Mouse (Mus musculus) brain, embryonic 18.5 days (tissue): ENCODE results near the gene Mynn.

ENCODE experiments used
- DNase-seq: peaks from one replicate; pipeline ENCODE4 v3.0.0-alpha.2; 2012; ENCODE audit warnings: low read depth, low spot score

The Mynn gene

DNA sequence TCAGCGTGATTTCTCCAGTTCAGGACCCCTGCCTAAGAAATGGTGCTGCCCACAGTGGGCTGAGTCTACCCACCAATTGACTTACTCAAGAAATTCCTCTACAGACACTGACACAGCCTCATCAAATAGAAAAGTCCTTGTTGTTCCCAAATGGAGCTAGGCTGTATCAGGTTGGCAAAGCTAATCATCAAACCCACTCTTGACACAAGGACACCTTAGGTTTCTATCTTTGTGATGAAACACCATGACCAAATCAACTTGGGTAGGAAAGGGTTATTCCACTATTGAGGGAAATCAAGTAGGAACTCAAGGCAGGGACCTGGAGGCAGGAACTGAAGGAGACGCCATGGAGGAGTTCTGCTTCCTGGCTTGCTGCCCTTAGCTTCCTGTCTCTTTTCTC is 42.3 kb downstream of the Mynn start, which contains the start of gene Lrriq4:
Lrriq4 (plus strand) TSS at position 301 of the 400 bp plus-strand sequence.
- DNase-seq: no peak

DNA sequence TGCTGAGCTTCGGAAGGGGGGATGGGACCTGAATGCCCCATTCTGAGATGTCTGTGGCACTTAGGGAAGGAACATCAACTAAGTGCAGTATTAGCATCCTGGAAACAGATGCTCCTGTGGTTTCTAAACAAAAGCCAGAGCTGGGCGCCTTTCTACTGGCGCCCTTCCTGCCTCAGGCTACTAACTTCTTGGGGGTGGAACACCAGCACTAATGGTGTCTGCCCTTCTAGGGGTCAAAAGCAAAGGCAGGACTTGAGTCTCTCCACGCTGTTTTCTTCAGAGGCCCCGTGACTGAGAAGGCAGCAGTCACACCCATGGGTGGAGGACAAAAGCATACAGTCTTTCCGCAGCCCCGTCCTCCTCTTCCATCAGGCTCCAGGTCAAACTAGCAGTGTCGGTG is 44.9 kb downstream of the Mynn start:
- DNase-seq: no peak

DNA sequence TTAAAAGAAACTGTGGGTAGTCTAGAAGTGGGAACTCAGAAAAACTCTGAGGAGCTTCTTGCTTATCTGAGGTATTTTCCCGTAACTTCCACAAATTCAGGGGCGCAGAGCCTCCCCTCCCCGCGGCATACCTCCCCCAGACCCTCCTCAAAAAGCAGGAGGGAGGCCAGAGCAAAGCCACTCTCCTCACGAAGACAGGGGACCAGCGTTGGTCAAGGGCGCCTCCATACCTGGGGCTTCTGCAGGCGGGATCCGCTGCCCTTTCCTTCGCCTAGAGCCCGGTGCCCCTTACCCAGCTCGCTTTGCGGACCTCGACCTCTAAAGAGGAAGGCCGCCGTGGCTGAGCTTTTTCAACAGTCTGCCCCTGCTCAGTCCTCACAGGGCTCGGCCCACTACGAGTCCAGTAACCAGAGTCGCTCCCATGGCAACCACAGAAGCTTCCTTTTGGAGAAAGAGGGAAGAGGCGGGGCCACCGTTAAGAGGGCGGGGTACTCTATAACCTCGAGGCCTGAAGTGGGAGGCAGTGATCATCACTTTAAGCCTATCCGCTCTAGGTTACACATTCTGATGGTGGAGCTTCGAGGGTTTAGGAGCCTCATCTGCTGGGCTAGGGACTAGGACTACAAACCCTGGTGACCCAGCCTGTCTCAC is 45.7 kb downstream of the Mynn start, which contains the start of gene Lrrc34:
Lrrc34 (minus strand) TSS at position 430 of the 651 bp plus-strand sequence.
- no peak for DNase-seq

DNA sequence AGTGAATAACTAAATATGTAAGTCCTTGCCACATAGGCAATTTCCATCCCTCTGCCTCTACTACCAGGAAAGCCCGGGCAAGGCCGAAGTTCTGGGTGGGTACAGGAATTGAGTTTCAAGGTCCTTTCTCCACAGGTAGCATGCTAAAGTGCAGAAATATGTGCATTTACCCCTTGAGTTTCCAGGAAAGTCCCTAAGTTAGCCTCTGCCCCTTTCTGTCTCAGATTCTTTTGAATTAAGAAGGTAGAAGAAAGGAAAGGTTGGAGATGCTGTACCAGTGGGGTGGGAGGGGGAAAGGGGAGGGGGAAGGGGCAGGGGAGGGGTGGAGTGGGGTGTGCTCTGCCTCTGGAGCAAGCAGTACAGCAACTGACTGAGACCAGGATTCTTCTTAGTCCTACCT is 46.6 kb downstream of the Mynn start:
- DNase-seq: no peak

DNA sequence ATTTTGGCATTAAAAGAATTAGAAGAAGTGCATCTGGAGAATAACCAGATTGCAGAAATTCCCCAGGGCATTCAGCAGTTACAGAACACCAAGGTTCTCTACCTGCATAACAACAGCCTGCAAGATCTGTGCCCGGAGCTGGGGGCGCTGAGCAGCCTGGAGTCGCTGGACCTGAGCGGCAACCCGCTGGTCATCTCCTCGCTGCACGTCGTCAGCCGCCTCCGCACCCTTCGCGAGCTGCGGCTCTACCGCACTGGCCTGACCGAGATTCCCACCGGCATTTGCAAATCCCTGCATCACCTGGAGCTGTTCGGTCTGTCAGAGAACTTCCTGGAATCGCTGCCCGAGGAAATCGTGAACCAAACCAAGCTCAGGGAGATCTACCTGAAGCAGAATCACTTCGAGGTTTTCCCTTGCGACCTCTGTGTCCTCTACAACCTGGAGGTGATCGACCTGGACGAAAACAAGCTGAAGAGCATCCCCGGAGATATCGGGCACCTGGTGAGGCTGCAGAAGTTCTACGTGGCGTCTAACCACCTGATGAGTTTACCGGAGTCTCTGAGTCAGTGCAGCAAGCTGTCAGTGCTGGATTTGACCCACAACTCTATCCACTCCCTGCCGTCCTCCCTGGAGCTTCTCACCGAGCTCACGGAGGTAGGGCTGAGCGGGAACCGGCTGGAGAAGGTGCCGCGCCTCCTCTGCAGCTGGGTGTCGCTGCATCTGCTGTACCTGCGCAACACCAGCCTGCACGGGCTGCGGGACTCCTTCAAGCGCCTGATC is 48.4 kb downstream of the Mynn start:
- no peak for DNase-seq

DNA sequence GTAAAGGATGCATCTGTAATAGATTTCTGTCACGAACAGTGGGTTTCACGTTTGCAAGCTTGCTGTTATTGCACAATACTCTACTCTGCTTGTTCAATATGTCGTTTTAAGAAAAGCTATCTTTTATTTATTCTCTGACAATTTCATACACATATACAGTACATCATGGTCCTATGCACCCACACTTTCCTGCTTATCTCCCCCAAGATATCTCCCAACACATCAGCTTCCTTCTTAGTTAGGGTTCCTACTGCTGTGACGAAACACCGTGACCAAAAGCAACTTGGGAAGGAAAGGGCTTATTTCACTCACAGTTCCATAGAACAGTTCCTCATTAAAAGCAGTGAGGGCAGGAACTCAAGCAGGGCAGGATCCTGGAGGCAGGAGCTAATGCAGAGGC is 54.1 kb downstream of the Mynn start:
- no peak for DNase-seq

DNA sequence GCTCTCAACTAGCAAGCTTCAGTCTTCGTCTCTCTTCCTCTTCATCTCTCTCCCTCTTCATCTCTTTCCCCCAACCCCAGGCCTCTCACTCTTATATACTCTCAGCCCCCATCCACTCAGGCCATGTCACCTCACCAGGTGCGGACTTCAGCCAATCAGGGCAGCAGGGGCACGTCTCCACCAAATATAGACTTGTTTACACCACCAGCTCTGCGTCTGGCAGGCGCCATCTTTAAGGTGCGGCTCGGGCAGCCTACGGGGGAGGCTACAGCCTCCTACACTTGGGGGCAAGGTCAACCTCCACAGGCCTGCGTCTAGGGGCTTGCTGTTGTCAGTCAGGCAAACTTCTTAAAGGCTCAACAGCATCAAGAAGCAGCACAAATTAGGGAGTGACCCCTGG is 56.6 kb downstream of the Mynn start:
- DNase-seq: no peak
